Mouse (Mus musculus): Measurements from ENCODE around the gene Dnaaf5.

The Dnaaf5 gene

GRCm38 (mm10) chr5:139227236-139227635, 77.2 kb downstream of the Dnaaf5 start:
- no peak for DNase-seq (ENCODE audit: extremely low read depth, low read depth, low spot score)

GRCm38 (mm10) chr5:139227645-139228044, 77.6 kb downstream of the Dnaaf5 start:
- DNase-seq (ENCODE audit: extremely low read depth, low read depth, low spot score) = no peak

DNA sequence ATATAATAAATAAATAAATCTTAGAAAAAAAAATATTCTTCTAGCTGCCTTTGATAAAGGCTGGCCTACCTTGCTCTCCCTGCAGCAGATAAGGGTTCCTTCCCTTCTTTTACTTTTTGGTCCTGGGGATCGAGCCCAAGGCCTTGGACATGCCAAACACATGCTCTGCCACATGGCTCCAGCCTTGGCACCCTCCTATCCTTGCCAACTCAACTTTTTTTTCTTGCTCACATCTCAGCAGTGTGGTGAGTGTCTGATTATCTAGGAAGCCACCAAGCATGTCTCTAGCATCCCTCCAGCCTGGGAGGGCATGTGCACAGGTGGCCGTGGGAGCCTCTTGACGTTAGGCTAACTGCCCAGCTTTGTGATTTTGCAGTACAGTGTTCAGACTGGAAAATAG, 78.3 kb downstream of the Dnaaf5 start:
- no peak for DNase-seq (ENCODE audit: extremely low read depth, low read depth, low spot score)

DNA sequence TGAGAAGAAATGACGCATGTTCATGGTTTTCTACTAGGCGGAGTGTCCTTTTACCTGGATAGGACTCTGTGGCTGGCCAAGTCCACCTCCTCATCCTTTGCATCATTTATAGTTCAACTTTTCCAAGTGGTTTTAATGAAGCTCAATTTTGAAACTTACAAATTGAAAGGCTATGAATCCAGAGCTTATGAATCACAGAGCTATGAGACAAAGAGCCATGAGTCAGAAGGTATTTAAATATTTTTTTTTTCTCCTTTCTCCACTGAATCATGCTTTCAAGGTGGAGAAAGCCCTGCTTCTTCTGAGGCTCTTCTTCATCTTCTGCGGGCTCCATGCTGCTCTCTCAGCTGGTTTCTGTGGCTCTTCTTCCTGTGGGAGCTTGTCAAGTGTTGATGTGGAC, 79.7 kb downstream of the Dnaaf5 start:
- no peak for DNase-seq (ENCODE audit: extremely low read depth, low read depth, low spot score)

DNA sequence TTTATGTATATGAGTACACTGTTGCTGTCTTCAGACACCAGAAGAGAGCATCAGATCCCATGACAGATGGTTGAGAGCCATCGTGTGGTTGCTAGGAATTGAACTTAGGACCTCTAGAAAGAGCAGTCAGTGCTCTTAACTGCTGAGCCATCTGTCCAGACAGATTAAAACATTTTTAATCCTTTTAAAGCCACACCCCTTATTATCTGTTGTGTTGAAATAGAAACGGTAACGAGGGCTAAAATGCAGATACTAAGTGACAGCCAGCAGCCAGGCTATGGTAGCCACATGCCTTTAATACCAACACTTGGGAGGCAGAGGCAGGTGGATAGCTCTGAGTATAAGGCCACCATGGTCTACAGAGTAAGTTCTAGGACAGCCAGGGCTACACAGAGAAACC, 82.1 kb downstream of the Dnaaf5 start:
- DNase-seq (ENCODE audit: extremely low read depth, low read depth, low spot score) = no peak

- DNase-seq (ENCODE audit: extremely low read depth, low read depth, low spot score) = no peak
Observed at GRCm38 (mm10) chr5:139234423-139234822, 84.4 kb downstream of the Dnaaf5 start.

Measured in fat pad, adult 2 months (tissue).